Mouse (Mus musculus): ENCODE measurements around the gene Ism2. TPM values are rescaled to one million over a fixed set of nuclear protein-coding genes. Genes with fewer than 3 reads are reported as not detected.

Ism2 gene
- total and polyA plus RNA-seq, 3 experiments = not detected

DNA sequence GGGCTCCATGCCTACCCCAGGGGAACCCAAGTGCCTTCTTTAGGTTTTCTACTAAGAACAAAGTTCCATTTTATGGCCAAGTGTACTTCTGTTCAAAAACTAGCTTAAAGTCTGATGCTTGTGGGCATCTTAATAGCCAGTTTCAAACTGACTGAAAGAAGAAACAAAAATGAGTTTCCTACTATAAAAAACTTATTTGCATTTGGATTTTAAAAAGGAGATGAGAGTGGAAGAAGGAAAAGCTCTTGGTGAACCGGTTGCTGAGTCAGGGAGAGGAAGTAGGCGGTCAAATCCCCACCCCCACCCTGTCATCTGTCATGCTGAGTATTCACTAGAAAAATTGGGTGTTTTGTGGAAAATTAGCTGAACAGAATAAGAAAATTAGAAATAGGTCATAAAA is 30.7 kb upstream of the Ism2 start:
- Histone ChIP-seq H3K36me3 (ENCODE audit: control insufficient read depth in 1 of 2, insufficient read depth in 2 of 2, low read length in 2 of 2) (peaks cover 0 to 30% of the 10 kb centered on the region in 2 experiments), H3K4me3 (ENCODE audit: control insufficient read depth in 1 of 2, insufficient read depth in 1 of 2, low read depth in 2 of 2, low read length in 2 of 2) (no peak overlapping the region), H3K27me3 (ENCODE audit: control insufficient read depth in 1 of 2, insufficient read depth in 2 of 2, low read length in 2 of 2) (no peaks in the 10 kb centered on the region), H3K9ac (ENCODE audit: control insufficient read depth, low read depth, low read length, poor library complexity, severe bottlenecking) (peak overlapping the region; percentile 12; the same call in 1 of the 2 replicates), H3K9me3 (replicated peaks; ENCODE audit: insufficient read depth, low read length) (no peaks in the 10 kb centered on the region), H3K27ac (ENCODE audit: control insufficient read depth, low read depth, low read length) (peak overlapping the region; percentile 48; the same call in 1 of the 2 replicates), H3K4me1 (ENCODE audit: control insufficient read depth in 1 of 2, insufficient read depth in 2 of 2, low read length in 2 of 2) (peaks cover 13 to 28% of the 10 kb centered on the region in 2 experiments), H3K79me2 (ENCODE audit: control insufficient read depth, insufficient read depth, low read length, poor library complexity) (no peaks in the 10 kb centered on the region)
- no peak for TF ChIP-seq MXI1 (IDR thresholded peaks at IDR 0.05; ENCODE audit: low read depth, low read length)
- TF ChIP-seq POLR2AphosphoS2 (IDR thresholded peaks at IDR 0.05; ENCODE audit: low read length) = no peak
- no peak for TF ChIP-seq MYC (IDR thresholded peaks at IDR 0.05; ENCODE audit: low read depth, low read length)
- TF ChIP-seq CHD2 (IDR thresholded peaks at IDR 0.05; ENCODE audit: low read length) = peak; percentile 32; the same call in 1 of the 2 replicates
- TF ChIP-seq MAFK (IDR thresholded peaks at IDR 0.05; ENCODE audit: borderline replicate concordance, low read depth, low read length) = peak; percentile 55; the same call in 1 of the 2 replicates
- no peak; the same call in 1 of the 2 replicates for TF ChIP-seq SIN3A (IDR thresholded peaks at IDR 0.05; ENCODE audit: low read length)
- TF ChIP-seq E2F4 (IDR thresholded peaks at IDR 0.05; ENCODE audit: borderline replicate concordance, low read depth, low read length) = no peak
- no peak for TF ChIP-seq USF2 (IDR thresholded peaks at IDR 0.05; ENCODE audit: borderline replicate concordance in 1 of 2, insufficient read depth in 1 of 2, low read depth in 1 of 2, low read length in 2 of 2)
- peak; percentile 43 to 51 for TF ChIP-seq EP300 (IDR thresholded peaks at IDR 0.05; ENCODE audit: low read depth in 1 of 2, low read length in 2 of 2)
- DNase-seq (ENCODE audit: low read depth, low spot score) = peak; percentile 52

DNA sequence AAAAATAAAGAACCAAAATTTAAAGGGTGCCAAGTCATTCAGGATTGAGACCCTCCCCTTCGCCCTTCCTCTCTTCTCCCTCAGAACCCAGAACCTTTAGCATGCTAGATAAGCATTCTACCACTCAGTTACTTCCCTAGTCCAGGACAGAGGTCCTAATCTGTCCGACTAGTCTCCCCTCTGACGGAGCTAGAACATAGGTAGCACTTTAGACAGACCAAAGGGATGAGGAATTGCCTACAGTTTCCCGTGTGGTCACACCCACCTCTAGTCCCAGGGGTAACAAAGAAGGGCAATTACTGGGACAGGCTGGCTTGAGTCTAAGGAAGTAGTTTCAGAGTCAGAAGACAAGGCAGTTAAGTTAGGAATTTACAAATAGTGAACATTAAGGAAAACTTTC is 28.5 kb upstream of the Ism2 start:
- Histone ChIP-seq H3K79me2 (ENCODE audit: control insufficient read depth, insufficient read depth, low read length, poor library complexity) (no peaks in the 10 kb centered on the region), H3K27me3 (ENCODE audit: control insufficient read depth in 1 of 2, insufficient read depth in 2 of 2, low read length in 2 of 2) (no peaks in the 10 kb centered on the region), H3K4me1 (ENCODE audit: control insufficient read depth in 1 of 2, insufficient read depth in 2 of 2, low read length in 2 of 2) (peaks cover 13 to 28% of the 10 kb centered on the region in 2 experiments), H3K27ac (ENCODE audit: control insufficient read depth, low read depth, low read length) (no peak overlapping the region), H3K36me3 (ENCODE audit: control insufficient read depth in 1 of 2, insufficient read depth in 2 of 2, low read length in 2 of 2) (peaks cover 0 to 30% of the 10 kb centered on the region in 2 experiments; a peak in 3 of 4 replicates), H3K9me3 (replicated peaks; ENCODE audit: insufficient read depth, low read length) (no peaks in the 10 kb centered on the region), H3K4me3 (ENCODE audit: control insufficient read depth in 1 of 2, insufficient read depth in 1 of 2, low read depth in 2 of 2, low read length in 2 of 2) (no peak overlapping the region), H3K9ac (ENCODE audit: control insufficient read depth, low read depth, low read length, poor library complexity, severe bottlenecking) (no peak overlapping the region)
- TF ChIP-seq HCFC1 (IDR thresholded peaks at IDR 0.05; ENCODE audit: low read depth, low read length) (no peak), JUND (IDR thresholded peaks at IDR 0.05; ENCODE audit: low read depth, low read length) (no peak), CTCF (IDR thresholded peaks at IDR 0.05 in 2 of 3, conservative IDR thresholded peaks at IDR 0.05 in 1 of 3; ENCODE audit: control insufficient read depth in 1 of 3, insufficient read depth in 1 of 3, low read depth in 2 of 3, low read length in 3 of 3, poor library complexity in 1 of 3, severe bottlenecking in 1 of 3) (no peak), ELF1 (IDR thresholded peaks at IDR 0.05; ENCODE audit: low read depth, low read length) (no peak), ZKSCAN1 (IDR thresholded peaks at IDR 0.05; ENCODE audit: low read depth, low read length) (no peak), POLR2AphosphoS5 (IDR thresholded peaks at IDR 0.05; ENCODE audit: borderline replicate concordance, low read depth, low read length) (no peak), USF1 (IDR thresholded peaks at IDR 0.05; ENCODE audit: low read depth, low read length) (no peak), CHD1 (IDR thresholded peaks at IDR 0.05; ENCODE audit: low read depth, low read length) (no peak), NRF1 (IDR thresholded peaks at IDR 0.05; ENCODE audit: insufficient read depth, low read depth, low read length, poor library complexity, severe bottlenecking) (no peak), ZC3H11A (IDR thresholded peaks at IDR 0.05; ENCODE audit: low read depth, low read length) (no peak), SMC3 (IDR thresholded peaks at IDR 0.05; ENCODE audit: low read depth, low read length) (no peak)
- DNase-seq (ENCODE audit: low read depth, low spot score) = peak; percentile 41

Measured in MEL (cell line).